Mouse (Mus musculus) natural killer cell, adult 2 months (primary cell): ENCODE data around the gene Dnah11.

Experiments
- DNase-seq, 2 experiments: peaks; one replicate each; pipeline ENCODE4 v3.0.0; 2022; ENCODE audit warnings: low spot score in 2 of 2

Dnah11 gene

GRCm38 (mm10) chr12:118198386-118199093 lies at the start of gene Dnah11:
Gene Dnah11 (minus strand): TSS chr12:118199043.
- DNase-seq: peak; percentile 5 to 19

- DNase-seq: no peak
Observed at GRCm38 (mm10) chr12:118221182-118221581, 22.3 kb upstream of the Dnah11 start.

- no peak for DNase-seq
Observed at GRCm38 (mm10) chr12:118220062-118220461, 21.2 kb upstream of the Dnah11 start.

GRCm38 (mm10) chr12:118212163-118212562 lies 13.3 kb upstream of the Dnah11 start:
- DNase-seq: no peak

- no peak for DNase-seq
Observed at GRCm38 (mm10) chr12:118196583-118196982, 2.3 kb downstream of the Dnah11 start.

GRCm38 (mm10) chr12:118189535-118189934 lies 9.3 kb downstream of the Dnah11 start:
- no peak for DNase-seq

GRCm38 (mm10) chr12:118187663-118188062 lies 11.2 kb downstream of the Dnah11 start:
- no peak for DNase-seq

- DNase-seq: no peak
Observed at GRCm38 (mm10) chr12:118186881-118187489, 11.9 kb downstream of the Dnah11 start.

GRCm38 (mm10) chr12:118186120-118186880 lies 12.5 kb downstream of the Dnah11 start:
- no peak for DNase-seq

GRCm38 (mm10) chr12:118184731-118185130 lies 14.1 kb downstream of the Dnah11 start:
- no peak for DNase-seq

GRCm38 (mm10) chr12:118177756-118178155 lies 21.1 kb downstream of the Dnah11 start:
- DNase-seq: no peak

- no peak for DNase-seq
Observed at GRCm38 (mm10) chr12:118164785-118165184, 34.1 kb downstream of the Dnah11 start.

- DNase-seq: no peak
Observed at GRCm38 (mm10) chr12:118156986-118157385, 41.9 kb downstream of the Dnah11 start.

GRCm38 (mm10) chr12:118147521-118148033 lies 51.3 kb downstream of the Dnah11 start:
- DNase-seq: no peak

GRCm38 (mm10) chr12:118128116-118128515 lies 70.7 kb downstream of the Dnah11 start:
- DNase-seq: no peak

- no peak for DNase-seq
Observed at GRCm38 (mm10) chr12:118119668-118120067, 79.2 kb downstream of the Dnah11 start.

GRCm38 (mm10) chr12:118112599-118112998 lies 86.2 kb downstream of the Dnah11 start:
- no peak for DNase-seq

- DNase-seq: no peak
Observed at GRCm38 (mm10) chr12:118111896-118112295, 86.9 kb downstream of the Dnah11 start.

GRCm38 (mm10) chr12:118107719-118108118 lies 91.1 kb downstream of the Dnah11 start:
- no peak for DNase-seq

- DNase-seq: no peak
Observed at GRCm38 (mm10) chr12:118104520-118104919, 94.3 kb downstream of the Dnah11 start.

- DNase-seq: no peak
Observed at GRCm38 (mm10) chr12:118099694-118100093, 99.1 kb downstream of the Dnah11 start.

GRCm38 (mm10) chr12:118098257-118098656 lies 100.6 kb downstream of the Dnah11 start:
- DNase-seq: no peak
